Mouse (Mus musculus) liver, adult 2 months (tissue): ENCODE measurements around the gene Gm4303. TPM values are rescaled to one million over a fixed set of nuclear protein-coding genes. Genes with fewer than 3 reads are reported as not detected.

ENCODE experiments used
- polyA plus RNA-seq: library from polyadenylated mRNA; depleted of rRNA; stranded (reverse); fragments of >200 nt; gene quantifications from 2 replicates; pipeline ENCODE4 v1.2.3, GENCODE M21; 2012; rRNA removed
- total RNA-seq: library from RNA; depleted of rRNA; stranded (reverse); fragments of >200 nt; gene quantifications from 2 replicates; pipeline ENCODE4 v1.2.3, GENCODE M21; 2014; rRNA removed

Gm4303 gene
- total and polyA plus RNA-seq, 2 experiments, result not detected

Other genes with a start within 250 kb of the Gm4303 start
- not detected in 2 replicates for gene Gm4301, start 10.3 kb upstream of the Gm4303 start, total RNA-seq
- gene Gm4301, start 10.3 kb upstream of the Gm4303 start, polyA plus RNA-seq, result not detected in 2 replicates
- not detected in 2 replicates for gene Gm4302, start 5.1 kb upstream of the Gm4303 start, total RNA-seq
- gene Gm4302, start 5.1 kb upstream of the Gm4303 start, polyA plus RNA-seq, result not detected in 2 replicates
- gene Gm4305, start 5.1 kb downstream of the Gm4303 start, total RNA-seq, result not detected in 2 replicates
- gene Gm4305, start 5.1 kb downstream of the Gm4303 start, polyA plus RNA-seq, result not detected in 2 replicates
- not detected in 2 replicates for gene Gm4307, start 15.4 kb downstream of the Gm4303 start, total RNA-seq
- not detected in 2 replicates for gene Gm4307, start 15.4 kb downstream of the Gm4303 start, polyA plus RNA-seq
- not detected in 2 replicates for gene Gm4312, start 36.6 kb downstream of the Gm4303 start, total RNA-seq
- not detected in 2 replicates for gene Gm4312, start 36.6 kb downstream of the Gm4303 start, polyA plus RNA-seq
- gene Tmtc3, start 141.4 kb downstream of the Gm4303 start, total RNA-seq, result 6.4 and 8.8 TPM in 2 replicates
- gene Tmtc3, start 141.4 kb downstream of the Gm4303 start, polyA plus RNA-seq, result 1.7 and 2.0 TPM in 2 replicates
- gene Cep290, start 141.6 kb downstream of the Gm4303 start, total RNA-seq, result 2.3 and 3.0 TPM in 2 replicates
- 0.10 TPM in 2 replicates for gene Cep290, start 141.6 kb downstream of the Gm4303 start, polyA plus RNA-seq
- 10.3 and 11.0 TPM in 2 replicates for gene 4930430F08Rik, start 244.5 kb downstream of the Gm4303 start, total RNA-seq
- 8.3 and 10.8 TPM in 2 replicates for gene 4930430F08Rik, start 244.5 kb downstream of the Gm4303 start, polyA plus RNA-seq
- gene 1700017N19Rik, start 244.5 kb downstream of the Gm4303 start, total RNA-seq, result not detected in 2 replicates
- gene 1700017N19Rik, start 244.5 kb downstream of the Gm4303 start, polyA plus RNA-seq, result not detected in 2 replicates